Mouse (Mus musculus) E14TG2a.4 (cell line): ENCODE measurements at regions not wholly inside any gene's neighbourhood (a gene's known extent, or its start where the extent isn't known, plus 50 kb on each side); places are given as distances from the start of the nearest gene placed in this dataset.

ENCODE experiments used
- CTCF ChIP-seq: conservative IDR thresholded peaks from 2 replicates; pipeline ENCODE4 v1.5.1; 2014; ENCODE audit warnings: low read length
- NANOG ChIP-seq: IDR thresholded peaks from 2 replicates; pipeline ENCODE4 v1.6.1; 2014; ENCODE audit warnings: borderline replicate concordance, low read length, mixed read lengths
- POU5F1 ChIP-seq: IDR thresholded peaks from 2 replicates; pipeline ENCODE4 v1.6.1; 2014; ENCODE audit warnings: low read length, borderline replicate concordance

DNA sequence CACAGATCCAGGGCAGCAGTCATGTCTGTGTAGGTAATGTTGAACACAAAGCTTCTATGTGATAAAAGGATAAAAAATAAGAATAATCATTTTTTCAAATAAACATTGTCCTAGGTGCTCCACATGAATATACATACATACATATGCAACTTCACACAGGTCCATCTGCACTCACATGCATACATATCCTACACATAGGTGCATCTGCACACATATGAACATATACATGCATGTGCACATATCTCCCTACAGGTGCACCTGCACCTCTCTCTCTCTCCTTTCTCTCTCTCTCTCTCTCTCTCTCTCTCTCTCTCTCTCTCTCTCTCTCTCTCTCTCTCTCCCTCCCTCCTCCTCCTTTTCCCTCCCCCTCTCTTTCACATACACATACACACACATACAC, 509.9 kb downstream of the Fat4 start:
- TF ChIP-seq CTCF, result no peak
- TF ChIP-seq POU5F1, result no peak
- TF ChIP-seq NANOG, result no peak
